Mouse (Mus musculus): ENCODE measurements around the gene Gm20503. TPM values are rescaled to one million over a fixed set of nuclear protein-coding genes. Genes with fewer than 3 reads are reported as not detected.

Gene Gm20503
- 1 to 10 TPM in 1 of 2 experiments, not detected in 1; 2.3 TPM for total RNA-seq (2021)

DNA sequence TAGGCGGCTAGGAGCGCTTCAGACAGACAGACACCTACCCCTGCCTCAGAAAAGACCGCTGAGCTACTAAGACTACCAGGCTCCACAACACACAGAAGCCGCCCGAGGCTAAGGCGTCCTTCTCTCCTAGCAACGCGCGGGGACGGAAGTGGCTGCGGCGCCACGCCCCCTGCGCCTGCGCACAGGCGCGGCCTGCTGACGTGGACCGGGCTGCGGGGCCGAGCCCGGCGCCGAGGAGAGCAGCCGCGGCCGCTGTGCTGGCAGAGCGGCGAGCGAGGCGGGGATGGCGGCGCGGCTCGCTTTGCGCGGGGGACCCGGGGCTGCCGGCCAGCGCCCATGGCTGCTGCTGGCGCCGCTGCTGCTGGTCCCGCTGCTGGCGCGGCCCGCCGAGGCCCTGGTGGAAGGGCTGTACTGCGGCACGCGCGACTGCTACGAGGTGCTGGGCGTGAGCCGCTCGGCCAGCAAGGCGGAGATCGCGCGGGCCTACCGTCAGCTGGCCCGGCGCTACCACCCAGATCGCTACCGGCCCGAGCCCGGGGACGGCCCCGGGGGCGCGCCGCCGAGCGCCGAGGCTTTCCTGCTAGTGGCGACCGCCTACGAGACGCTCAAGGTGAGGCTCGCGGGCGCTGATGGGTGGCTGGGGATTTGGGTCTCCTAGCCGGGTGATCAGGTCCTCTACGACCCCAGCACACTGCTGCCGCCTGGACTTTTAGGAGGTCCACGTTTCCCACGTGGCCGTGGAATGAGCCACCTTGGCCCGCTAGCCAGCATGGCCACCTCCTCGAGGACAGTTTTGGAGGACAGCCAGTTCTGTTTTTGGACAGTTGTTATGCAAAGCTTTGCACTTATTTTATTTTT is at the start of gene Gm20503:
TSS of gene Gm20503 (plus strand) at position 263 of the 858 bp plus-strand sequence.
- peak; percentile 91 for DNase-seq
- intact Hi-C loops (cut with DNase I), result no loop called here

DNA sequence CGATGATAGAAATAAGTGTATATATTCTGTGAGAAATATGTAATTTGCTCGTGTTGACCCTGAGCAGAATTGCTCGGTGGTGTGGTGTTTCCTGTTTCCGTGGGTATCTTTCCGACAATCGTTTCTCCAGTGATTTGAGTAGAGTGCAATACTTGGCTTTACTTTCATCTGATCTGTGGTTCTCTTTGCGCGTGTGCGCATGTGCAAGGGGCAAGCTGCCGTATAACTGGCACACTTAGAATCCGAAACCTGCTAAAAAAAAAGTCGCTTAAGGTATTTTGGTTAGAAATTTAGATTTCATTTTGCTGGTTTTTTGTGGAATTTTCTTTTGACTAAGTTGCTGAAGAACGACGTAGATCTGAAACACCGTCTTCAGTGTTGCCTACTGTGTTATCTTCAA is 41.3 kb upstream of the Gm20503 start:
- intact Hi-C loops (cut with DNase I), result no loop called here
- no peak for DNase-seq

DNA sequence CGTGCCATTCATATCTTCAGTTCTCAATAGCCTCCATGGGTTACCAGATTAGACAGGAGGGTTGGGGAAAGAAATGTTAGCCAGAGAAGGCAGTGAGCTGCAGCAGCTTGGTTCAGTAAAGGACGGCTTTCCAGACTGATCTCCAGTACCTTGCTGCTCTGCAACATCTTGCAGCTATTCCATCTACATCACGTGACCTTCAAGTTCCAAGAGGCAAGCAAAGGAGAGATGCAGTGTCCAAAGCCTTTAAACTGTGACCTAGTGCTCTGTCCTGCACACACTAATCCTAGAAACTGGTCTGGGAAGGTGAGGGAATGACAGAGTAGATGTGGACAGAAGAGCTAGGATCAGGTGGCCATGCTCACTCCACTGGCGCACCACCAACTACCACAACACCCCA is 39.7 kb upstream of the Gm20503 start:
- DNase-seq, result no peak
- intact Hi-C loops (cut with DNase I), result no loop called here

DNA sequence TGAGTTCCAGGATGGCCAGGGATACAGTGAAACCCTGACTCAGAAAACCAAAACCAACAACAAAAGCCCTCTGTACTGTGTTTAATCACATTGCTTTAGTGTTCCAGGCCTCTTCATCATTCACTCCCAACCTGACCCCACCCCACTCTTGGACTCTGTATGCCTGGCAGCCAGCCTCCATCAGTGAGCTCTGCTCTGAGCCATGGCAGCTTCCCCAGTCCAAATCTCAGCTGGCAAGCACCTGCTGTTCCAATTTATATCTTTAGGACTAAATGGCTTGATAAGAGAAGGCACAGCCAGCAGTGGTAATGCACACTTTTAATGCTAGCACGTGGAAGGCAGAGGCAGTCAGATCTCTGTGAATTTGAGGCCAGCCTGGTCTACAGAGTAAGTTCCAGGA is 37.9 kb upstream of the Gm20503 start:
- DNase-seq, result no peak
- intact Hi-C loops (cut with DNase I), result no loop called here

DNA sequence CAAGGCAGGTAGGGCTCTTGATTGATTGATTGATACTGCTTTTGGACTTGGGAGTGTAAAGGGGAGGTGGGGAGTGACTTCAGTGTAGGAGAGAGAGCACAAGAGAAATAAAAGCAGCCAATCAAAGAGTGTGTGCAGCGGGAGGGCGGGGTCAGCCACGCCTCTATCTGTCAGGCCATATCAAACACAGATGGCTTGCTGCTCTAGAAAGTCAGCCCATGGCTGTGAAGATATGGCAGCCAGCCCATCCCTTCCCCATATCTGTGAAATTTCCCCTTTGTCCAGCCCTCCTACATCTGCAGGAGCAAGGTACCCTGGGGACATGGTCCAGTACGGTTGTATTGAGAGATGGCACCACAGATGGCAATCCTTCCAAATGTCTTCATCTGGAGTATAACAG is 32.3 kb upstream of the Gm20503 start:
- DNase-seq, result no peak
- intact Hi-C loops (cut with DNase I), result no loop called here

DNA sequence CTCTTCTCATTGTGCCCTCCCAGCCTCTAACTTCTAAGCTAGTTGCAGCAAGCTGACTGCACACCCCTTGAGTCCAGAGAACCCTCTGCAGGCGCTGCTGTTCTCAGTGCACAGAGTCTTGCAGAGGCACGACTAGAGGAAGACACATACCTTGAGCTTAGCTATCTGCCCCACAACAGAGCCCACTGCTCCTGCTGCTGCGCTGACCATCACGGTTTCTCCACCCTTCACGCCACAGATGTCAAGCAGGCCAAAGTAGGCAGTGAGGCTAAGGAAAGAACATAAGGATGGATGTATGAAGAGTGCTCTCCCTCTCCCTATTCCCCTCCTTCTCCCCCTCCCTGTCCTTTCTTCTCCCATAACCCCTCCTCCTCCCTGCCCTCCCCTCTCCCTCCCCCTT is 27.3 kb upstream of the Gm20503 start:
- intact Hi-C loops (cut with DNase I), result no loop called here
- DNase-seq, result no peak

DNA sequence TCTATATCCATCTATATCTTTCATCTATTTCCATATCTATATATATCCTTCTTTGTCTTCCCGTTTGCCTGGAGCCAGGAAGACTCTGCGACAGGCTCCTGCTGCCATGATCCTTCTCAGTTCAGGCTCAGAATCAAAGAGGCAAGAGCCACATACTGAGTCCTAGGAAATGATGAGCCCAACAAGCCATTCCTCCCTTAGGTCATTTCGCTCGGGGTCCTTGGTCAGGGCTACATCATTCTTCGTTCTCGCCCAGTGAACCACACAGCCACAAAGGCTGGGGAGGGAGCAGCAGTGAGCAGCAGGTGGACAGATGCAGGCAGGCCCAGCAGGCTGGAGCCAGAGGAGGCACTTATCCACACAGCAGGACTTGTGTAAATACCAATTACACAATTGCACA is 21.6 kb upstream of the Gm20503 start:
- no peak for DNase-seq
- intact Hi-C loops (cut with DNase I), result no loop called here

DNA sequence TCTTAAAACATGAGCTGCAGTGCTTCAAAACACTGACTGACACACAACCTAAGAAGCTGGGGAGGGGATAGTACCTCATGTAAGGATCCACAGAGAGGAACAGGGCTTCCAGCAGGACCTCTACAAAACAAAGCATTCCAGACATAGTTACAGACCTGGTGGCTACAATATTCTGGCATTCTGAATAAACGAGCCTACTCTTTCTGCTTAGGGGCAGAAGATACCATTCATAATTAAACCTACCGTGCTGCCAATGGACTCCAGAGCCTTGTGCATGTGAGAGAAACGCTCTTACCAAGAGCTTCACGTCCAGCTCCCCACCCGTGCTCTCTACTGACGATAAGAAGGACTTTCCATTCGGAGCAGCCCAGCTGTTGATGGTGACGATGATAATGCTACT is 20.2 kb upstream of the Gm20503 start:
- intact Hi-C loops (cut with DNase I), result no loop called here
- DNase-seq, result no peak

DNA sequence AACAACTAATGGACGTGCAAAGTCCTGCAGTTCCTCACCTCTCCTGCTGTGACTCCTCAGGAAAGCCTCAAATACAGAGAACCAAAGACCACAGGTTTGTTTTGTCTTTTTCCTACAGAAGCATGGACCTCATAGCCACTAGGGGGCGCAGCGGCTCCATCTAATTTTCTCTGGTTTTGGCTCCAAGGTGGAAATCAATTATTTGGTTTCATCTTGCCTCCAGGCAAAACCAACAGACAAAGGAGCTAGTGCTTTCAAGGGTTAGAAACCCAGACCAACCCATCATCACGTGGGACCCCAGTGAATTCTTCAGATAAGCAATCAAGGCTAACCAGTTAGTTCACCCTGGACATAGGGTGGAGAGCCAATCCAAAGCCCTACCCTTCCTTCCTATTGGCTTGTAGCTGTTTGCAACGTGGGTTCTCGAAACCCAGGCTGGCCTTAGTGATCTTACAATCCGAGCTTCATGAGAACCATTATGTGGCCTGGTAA is 17.8 kb upstream of the Gm20503 start:
- intact Hi-C loops (cut with DNase I), result no loop called here
- peak; percentile 78 for DNase-seq

DNA sequence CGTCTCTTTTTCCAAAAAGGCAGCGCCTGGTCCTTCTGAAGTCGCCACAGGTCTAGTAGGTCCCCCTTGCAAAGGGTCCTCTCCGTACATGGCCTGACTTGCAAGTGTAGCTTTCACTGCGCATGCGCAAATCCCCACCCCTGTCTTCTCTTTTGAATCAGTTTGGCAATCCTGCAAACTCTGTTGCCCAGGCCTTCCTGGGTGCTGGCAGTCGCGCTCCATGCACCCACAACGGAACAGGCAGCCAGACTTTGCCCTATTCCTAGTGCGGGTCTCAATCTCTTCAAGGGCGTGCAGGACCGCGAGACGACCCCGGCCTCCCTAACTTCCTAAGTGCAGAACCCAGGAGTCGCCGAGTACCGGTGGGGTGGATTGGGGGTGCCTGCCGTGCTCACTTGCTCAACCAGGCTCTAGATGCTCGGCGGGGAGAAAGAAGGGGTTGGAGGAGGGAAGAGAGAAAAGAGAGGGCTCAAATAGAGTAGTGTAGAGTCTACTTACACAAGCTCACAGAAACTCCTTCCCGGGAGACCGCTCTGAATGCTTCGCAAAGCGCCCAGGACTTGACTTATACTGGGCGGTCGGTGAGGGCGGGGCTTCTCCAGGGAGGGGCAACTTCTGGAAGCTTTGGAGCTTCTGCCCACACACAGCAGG is 16.3 kb upstream of the Gm20503 start, which contains the start of gene Ptgr1:
TSS of gene Ptgr1 (minus strand) at position 580 of the 651 bp plus-strand sequence.
- intact Hi-C loops (cut with DNase I), result no loop called here
- peak; percentile 89 for DNase-seq

DNA sequence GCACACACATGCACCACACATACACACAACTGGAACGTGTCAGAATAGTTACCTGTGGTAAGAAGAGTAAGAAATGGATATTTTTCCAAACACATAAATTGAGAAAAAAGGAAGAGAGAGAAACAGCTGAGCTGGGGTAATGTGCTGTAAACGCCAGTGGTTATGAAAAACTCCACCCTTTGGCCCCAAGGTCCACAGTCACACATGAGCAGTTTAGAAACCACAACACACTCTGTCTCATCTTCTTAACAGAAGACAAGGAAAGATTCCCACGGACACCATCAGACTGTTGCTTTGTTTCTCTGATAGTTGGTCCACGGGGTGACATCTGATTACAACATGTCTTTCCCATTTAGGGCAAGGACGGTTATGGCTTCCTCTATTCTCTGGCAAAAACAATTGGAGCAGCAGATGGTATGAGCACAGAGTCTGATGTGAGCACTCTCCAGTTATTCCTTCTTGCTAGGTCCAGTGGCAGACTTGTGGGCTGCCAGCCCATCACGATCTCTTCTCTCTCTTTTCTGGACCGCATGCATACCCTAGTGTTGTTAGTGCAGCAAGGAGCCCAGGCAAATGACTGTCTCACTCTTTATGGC is 13.6 kb upstream of the Gm20503 start:
- intact Hi-C loops (cut with DNase I), result no loop called here

DNA sequence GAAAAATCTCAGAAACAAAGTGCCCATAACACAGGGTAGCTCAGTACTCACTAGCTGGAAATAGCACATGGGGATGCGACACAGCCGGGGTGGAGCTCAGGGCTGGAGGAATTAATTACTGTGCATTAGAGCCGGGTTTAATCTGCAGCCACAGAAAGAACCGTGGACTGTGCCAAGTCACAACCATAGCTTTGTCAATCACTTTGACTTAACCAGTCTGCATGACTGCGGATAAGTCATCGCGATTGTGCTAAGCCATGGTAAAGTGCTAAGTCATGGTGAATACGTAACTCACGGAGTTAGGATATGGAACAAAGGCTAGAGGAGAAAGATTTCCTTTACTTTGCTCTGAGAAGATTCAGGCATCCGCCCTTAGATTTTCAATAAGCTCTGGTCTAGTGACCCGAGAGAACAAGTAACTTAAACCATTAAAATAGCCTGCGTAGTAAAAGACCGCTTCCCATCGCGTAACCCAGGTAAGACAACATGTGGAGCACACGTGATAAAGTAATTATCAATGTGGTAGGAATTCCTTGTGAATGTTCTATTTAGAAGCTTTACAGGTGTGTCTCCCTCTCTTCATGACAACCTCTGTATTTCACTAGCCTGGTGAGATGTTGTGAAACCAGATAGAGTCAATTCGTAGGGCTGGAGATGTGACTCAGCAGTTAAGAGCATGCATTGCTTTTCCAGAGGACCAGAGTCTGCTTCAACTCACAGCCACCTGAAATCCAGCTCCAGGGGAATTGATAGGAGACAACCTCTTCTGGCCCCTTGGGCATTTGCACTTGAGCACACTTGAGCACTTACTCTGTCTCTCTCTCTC is 12.2 kb upstream of the Gm20503 start:
- DNase-seq, result no peak
- intact Hi-C loops (cut with DNase I), result no loop called here

More for the DNA sequence above, 13.6 kb upstream of the Gm20503 start:
- DNase-seq, result no peak

DNA sequence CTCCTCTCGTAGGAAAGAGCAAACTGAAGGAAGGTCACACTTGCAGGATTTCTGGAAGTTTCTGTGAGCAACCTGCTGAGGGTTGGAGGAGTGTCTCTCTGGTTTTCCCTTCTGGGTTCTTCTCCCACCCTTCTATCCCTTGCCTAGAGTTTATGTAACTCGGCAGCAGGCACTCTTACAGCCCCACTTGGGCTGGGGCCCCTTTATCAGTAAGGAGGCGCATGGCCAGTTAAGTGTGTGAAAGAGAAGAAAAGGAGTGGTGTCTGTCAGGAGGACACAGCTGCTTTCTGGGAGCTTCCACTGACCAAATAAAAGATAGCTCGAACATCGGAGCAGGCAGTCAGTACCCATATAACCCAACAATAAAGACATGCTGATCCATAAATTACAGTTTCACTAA is 10.8 kb upstream of the Gm20503 start:
- no peak for DNase-seq
- intact Hi-C loops (cut with DNase I), result no loop called here

DNA sequence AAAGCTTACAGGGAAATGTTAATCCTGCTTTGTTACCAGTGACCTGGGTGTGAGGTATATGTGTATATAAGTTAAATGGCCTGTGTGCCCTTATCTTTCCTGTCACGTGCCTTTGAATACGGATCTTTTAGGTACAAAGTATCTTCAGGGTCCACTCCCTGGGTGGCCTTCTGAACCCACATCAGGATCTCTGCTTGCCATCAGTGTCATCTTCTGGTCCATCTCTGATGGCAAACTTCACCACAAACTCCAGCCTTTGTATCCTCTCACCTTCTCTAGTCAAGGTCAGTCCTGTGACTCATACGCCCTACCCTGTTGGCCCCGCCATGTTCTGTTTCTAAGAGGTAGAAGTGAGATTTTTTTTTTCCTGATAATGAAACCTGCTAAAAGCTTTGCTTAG is 8.2 kb upstream of the Gm20503 start, which contains the start of gene Dnajc25:
TSS of gene Dnajc25 (plus strand) at position 301 of the 400 bp plus-strand sequence.
- intact Hi-C loops (cut with DNase I), result loop anchor here (5.0 kb wide), 1 partner anchor 727 kb away; no protein-coding TSS in a partner anchor
- DNase-seq, result no peak

DNA sequence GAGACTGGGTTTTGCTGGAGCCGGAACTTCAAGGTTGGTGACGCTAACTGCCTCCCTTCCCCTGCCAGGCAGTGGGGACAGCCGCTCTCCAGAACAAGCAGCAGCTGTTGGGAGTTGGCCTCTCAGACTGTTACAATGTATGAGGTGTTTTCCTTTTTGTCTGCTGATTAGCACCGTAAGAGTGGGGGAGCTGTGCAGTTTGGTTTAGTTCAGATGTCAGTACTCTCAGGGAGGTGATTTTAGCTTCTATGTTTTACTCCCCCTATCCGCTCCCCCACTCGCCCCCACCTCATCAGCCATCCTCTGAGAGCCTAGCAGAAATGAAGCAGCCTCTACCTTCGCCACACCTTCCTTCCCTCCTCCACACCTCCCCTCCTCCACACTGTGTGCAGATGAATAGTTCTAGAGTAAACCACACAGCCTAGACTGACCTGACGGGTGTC is 7.7 kb upstream of the Gm20503 start:
- DNase-seq, result no peak
- intact Hi-C loops (cut with DNase I), result loop anchor here (5.0 kb wide), 1 partner anchor 728 kb away; no protein-coding TSS in a partner anchor

DNA sequence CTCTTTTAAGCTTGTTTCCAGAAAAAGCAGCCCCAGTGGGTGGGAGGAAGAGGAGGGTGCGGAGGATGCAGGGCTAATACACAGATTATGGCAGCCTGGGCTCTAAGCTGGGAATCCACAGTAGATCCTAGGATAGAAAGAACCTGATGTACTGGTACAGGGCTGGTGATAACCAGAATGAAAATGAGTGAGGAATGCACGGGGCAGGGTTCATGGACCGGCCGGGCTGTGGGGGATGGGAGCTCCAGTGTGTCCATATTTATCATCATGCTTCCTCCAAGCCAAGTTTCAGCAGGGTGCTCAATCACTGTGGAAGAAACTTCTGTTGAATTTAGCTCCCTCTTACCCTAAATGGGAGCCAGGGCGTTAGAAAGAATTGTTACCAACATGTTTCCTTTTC is 5.9 kb upstream of the Gm20503 start:
- intact Hi-C loops (cut with DNase I), result loop anchor here (5.0 kb wide), 1 partner anchor 730 kb away; no protein-coding TSS in a partner anchor
- DNase-seq, result no peak

DNA sequence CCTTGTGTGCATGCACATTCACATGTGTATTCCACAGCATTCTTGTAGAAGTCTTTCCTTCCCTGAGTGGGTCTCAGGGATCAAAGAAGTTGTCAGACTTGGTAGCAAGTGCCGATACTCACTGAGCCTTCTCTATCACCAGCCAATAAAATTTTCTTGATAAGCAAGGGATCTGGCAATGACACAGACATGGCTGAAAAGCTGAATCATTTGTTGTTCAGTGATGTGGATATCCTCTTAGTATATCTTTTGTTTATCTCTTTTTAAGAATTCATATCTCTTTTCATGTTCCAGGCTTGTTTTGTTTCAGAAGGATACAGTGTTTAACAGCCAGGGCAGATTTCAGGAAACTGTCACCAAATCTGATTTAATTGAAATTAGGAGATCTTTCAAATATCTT is 4.3 kb upstream of the Gm20503 start:
- no peak for DNase-seq
- intact Hi-C loops (cut with DNase I), result loop anchor here (5.0 kb wide), 1 partner anchor 731 kb away; no protein-coding TSS in a partner anchor

DNA sequence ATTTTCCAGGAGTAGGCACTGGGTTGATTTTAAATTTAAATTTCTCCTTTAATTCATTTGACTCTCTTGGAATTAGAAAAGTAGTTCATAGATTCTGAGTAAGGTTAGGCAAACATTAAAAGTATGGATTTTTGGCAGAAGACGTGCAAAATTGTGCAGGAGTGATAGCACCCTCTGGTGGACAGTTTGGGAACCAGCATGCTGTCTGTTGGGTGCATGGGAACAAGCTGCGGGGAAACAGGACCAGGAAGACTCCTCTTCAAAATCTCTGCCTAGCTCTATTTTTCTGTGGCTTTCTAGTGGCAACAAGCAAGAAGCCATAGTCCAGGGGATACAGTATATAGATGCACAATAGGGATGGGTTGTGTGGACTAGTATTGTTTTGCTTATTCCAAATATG is 3.3 kb upstream of the Gm20503 start:
- DNase-seq, result peak; percentile 66
- intact Hi-C loops (cut with DNase I), result loop anchor here (5.0 kb wide), 1 partner anchor 732 kb away; no protein-coding TSS in a partner anchor

DNA sequence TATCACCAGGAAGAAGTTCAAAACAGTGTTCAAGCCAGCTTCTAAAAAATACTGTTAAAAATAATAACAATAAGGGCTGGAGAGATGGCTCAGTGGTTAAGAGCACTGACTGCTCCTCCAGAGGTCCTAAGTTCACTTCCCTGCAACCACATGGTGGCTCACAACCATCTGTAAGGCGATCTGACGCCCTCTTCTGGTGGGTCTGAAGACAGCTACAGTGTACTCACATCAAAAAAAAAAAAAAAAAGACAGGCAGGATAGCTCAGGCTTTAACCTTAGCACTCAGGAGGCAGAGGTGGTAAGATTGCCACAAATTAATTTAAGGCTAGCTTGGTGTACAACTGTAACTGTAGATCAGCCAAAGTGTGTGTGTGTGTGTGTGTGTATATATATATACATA is 2.4 kb upstream of the Gm20503 start:
- peak; percentile 10 for DNase-seq
- intact Hi-C loops (cut with DNase I), result no loop called here

DNA sequence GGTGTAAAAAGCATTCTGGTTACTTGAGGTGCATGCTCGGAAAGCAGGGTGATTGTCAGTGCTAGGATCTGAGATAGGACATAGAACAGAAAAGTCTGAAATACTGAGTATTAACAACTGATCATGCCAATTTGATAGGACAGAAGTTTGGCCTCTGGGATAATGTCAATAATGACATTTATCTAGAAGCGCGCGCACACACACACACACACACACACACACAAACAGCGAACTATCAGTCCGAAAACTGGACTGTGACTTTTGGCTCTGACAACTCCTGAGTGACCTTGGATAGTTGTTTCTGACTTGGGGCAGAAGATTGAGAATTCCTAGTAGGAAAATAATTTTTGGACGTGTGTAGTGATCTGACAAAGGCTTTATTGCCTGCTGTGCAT is 793 bp downstream of the Gm20503 start:
- DNase-seq, result no peak
- intact Hi-C loops (cut with DNase I), result no loop called here
